Mouse (Mus musculus) liver, embryonic 14.5 days (tissue): Measurements from ENCODE around the gene Ppp2r3c. TPM values are rescaled to one million over a fixed set of nuclear protein-coding genes. Genes with fewer than 3 reads are reported as not detected.

Experiments used
- ATAC-seq: fragments of 200-750 bp; cut with Nextera tagmentation; 2 replicates; pipeline ENCODE4 v1.8.0; 2017; ENCODE audit warnings: moderate number of reproducible peaks, mild to moderate bottlenecking, moderate library complexity; ENCODE audit not compliant: insufficient read depth
- DNase-seq, 3 experiments: peaks; one replicate each; pipeline ENCODE4 v3.0.0-alpha.2; 2012 to 2013; ENCODE audit warnings: low read depth in 3 of 3, low spot score in 3 of 3
- H3K27ac ChIP-seq: fragments of 300-500 bp; sonication (generic); 2 replicates; pipeline ENCODE4 v1.5.1; 2014; ENCODE audit warnings: moderate library complexity, mild to moderate bottlenecking, control low read depth, inconsistent platforms
- H3K27me3 ChIP-seq: fragments of 300-500 bp; sonication (generic); 2 replicates; pipeline ENCODE4 v1.6.1; 2014; ENCODE audit warnings: mild to moderate bottlenecking, low read length, moderate library complexity; ENCODE audit not compliant: control insufficient read depth, insufficient read depth
- H3K36me3 ChIP-seq: fragments of 300-500 bp; sonication (generic); replicated peaks from 2 replicates; pipeline ENCODE4 v1.6.1; 2014; ENCODE audit warnings: low read depth; ENCODE audit not compliant: control insufficient read depth, insufficient read depth
- H3K4me1 ChIP-seq, 2 experiments: fragments of 200-500 bp in 1 of 2; fragments of 300-500 bp in 1 of 2; sonication (generic) in 1 of 2; replicated peaks; 2 replicates each; pipeline ENCODE4 v1.6.1; 2012 to 2014; ENCODE audit warnings: antibody characterized with exemption in 1 of 2, inconsistent platforms in 1 of 2, low read length in 1 of 2; ENCODE audit not compliant: control insufficient read depth in 2 of 2, insufficient read depth in 2 of 2
- H3K4me2 ChIP-seq: fragments of 300-500 bp; sonication (generic); 2 replicates; pipeline ENCODE4 v1.6.1; 2014; ENCODE audit warnings: low read depth, mild to moderate bottlenecking, control low read depth, moderate library complexity
- H3K4me3 ChIP-seq, 2 experiments: fragments of 200-500 bp in 1 of 2; fragments of 300-500 bp in 1 of 2; sonication (generic) in 1 of 2; 2 replicates each; pipeline ENCODE4 v1.5.1; 2012 to 2014; ENCODE audit warnings: low read depth in 2 of 2, low read length in 2 of 2, mild to moderate bottlenecking in 2 of 2, control low read depth in 1 of 2, inconsistent platforms in 1 of 2, moderate library complexity in 1 of 2; ENCODE audit not compliant: insufficient read depth in 1 of 2
- H3K9ac ChIP-seq: fragments of 300-500 bp; sonication (generic); replicated peaks from 2 replicates; pipeline ENCODE4 v1.6.1; 2014; ENCODE audit warnings: mild to moderate bottlenecking, control low read depth, moderate library complexity
- H3K9me3 ChIP-seq: fragments of 300-500 bp; sonication (generic); 2 replicates; pipeline ENCODE4 v1.6.1; 2016; ENCODE audit warnings: low read length, mixed read lengths; ENCODE audit not compliant: control insufficient read depth
- CTCF ChIP-seq: IDR thresholded peaks from 2 replicates; pipeline ENCODE4 v1.5.1; 2016; ENCODE audit warnings: antibody characterized with exemption, low read depth, control low read depth
- EP300 ChIP-seq: IDR thresholded peaks from 2 replicates; pipeline ENCODE4 v1.6.1; 2016; ENCODE audit warnings: antibody characterized with exemption, low read depth
- WGBS: fragments of 180-500 bp; shearing (Covaris S2); extraction: QIAGEN DNeasy Blood & Tissue Kit; methylation state at CpG from one replicate; pipeline ENCODE4 v1.1.7; 2014; ENCODE audit not compliant: insufficient replicate concordance; 5-methylcytosine and 5-hydroxymethylcytosine counted together
- polyA plus RNA-seq, 2 experiments: library from polyadenylated mRNA; depleted of rRNA in 1 of 2; stranded (reverse) in 1 of 2; unstranded in 1 of 2; fragments of >200 nt; fragmentation: Nextera tagmentation in 1 of 2; extraction: Ambion mirVana in 1 of 2; gene quantifications; 2 replicates each; pipeline versions ENCODE4 v1.2.1 to v1.2.3; 2012 to 2014

Gene Ppp2r3c
- polyA plus RNA-seq, 2 experiments: 4.7 to 7.9 TPM

DNA sequence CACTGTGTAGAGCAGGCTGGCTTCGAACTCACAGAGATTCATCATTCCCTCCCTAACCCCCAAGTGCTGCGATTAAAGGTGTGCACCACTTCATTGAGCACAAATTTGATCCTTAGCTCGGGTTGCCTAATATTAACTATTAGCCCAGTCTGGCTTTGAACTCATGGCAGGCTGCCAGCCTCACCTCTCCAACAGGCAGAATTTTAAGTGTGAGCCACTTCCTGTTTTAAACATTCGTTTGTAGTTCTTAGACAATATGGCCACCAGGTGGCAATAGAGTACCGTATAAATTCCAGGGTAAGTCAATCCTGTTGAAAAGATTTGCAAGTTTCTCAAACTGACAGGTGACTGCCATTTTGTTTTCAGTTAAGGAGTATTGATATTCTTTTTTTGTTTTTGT is 12.4 kb upstream of the Ppp2r3c start:
- WGBS: 35% methylated on average over 5 of the region's 5 CpGs
- no peak for ATAC-seq
- Histone ChIP-seq H3K27ac (no peak overlapping the region), H3K9ac (no peak overlapping the region), H3K4me1 (no peaks in the 10 kb centered on the region), H3K36me3 (no peaks in the 10 kb centered on the region; the same call in 1 of the 2 replicates), H3K4me3 (no peak overlapping the region), H3K4me2 (no peak overlapping the region), H3K27me3 (no peaks in the 10 kb centered on the region), H3K9me3 (no peaks in the 10 kb centered on the region)
- TF ChIP-seq EP300 (no peak), CTCF (peak; percentile 67)
- DNase-seq: peak; percentile 70 to 79 (median 70)

GRCm38 (mm10) chr12:55313901-55314300 is 11.1 kb upstream of the Ppp2r3c start:
- Histone ChIP-seq H3K4me1 (no peaks in the 10 kb centered on the region), H3K27ac (no peak overlapping the region), H3K9me3 (no peaks in the 10 kb centered on the region), H3K4me3 (no peak overlapping the region), H3K9ac (no peak overlapping the region), H3K36me3 (no peaks in the 10 kb centered on the region; the same call in 1 of the 2 replicates), H3K27me3 (no peaks in the 10 kb centered on the region), H3K4me2 (no peak overlapping the region)
- no peak for DNase-seq
- 67% methylated on average over 5 of the region's 5 CpGs for WGBS
- TF ChIP-seq CTCF: peak; percentile 50
- no peak for TF ChIP-seq EP300
- ATAC-seq: no peak

GRCm38 (mm10) chr12:55311841-55312240 is 9.0 kb upstream of the Ppp2r3c start:
- no peak for DNase-seq
- TF ChIP-seq EP300 (no peak), CTCF (no peak)
- Histone ChIP-seq H3K4me3 (no peak overlapping the region), H3K9ac (no peak overlapping the region), H3K4me1 (no peaks in the 10 kb centered on the region), H3K36me3 (no peaks in the 10 kb centered on the region), H3K9me3 (no peaks in the 10 kb centered on the region), H3K27me3 (no peaks in the 10 kb centered on the region), H3K4me2 (no peak overlapping the region), H3K27ac (no peak overlapping the region)
- WGBS: 82% methylated on average over 7 of the region's 7 CpGs
- no peak for ATAC-seq

DNA sequence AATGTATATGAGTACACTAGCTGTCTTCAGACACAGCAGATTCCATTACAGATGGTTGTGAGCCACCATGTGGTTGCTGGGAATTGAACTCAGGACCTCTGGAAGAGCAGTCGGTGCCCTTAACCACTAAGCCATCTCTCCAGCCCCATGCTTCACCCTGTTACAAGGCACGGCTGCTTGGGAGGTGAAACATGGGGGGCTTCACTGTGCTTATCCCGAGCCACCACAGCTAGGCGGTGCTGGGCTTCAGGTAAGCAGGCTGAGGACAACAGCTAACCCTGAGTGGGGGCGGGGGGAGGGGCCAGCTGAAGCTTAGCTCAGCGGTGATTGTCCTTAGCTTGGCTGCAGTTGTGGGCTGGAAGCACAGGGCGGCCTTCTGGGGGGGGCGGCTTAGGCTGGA is 6.7 kb upstream of the Ppp2r3c start:
- ATAC-seq (no peak), DNase-seq (no peak)
- H3K9ac ChIP-seq: no peak overlapping the region
- H3K9me3 ChIP-seq: no peaks in the 10 kb centered on the region
- 79% methylated on average over 8 of the region's 8 CpGs for WGBS
- no peaks in the 10 kb centered on the region for H3K27me3 ChIP-seq
- H3K27ac ChIP-seq: no peak overlapping the region
- no peak overlapping the region for H3K4me3 ChIP-seq
- H3K36me3 ChIP-seq: no peaks in the 10 kb centered on the region
- H3K4me1 ChIP-seq: no peaks in the 10 kb centered on the region
- H3K4me2 ChIP-seq: no peak overlapping the region
- TF ChIP-seq CTCF (no peak), EP300 (no peak)

- Histone ChIP-seq H3K27me3 (no peaks in the 10 kb centered on the region), H3K4me1 (peaks cover 2% of the 10 kb centered on the region in 2 experiments; a peak in 1 of 4 replicates), H3K36me3 (no peaks in the 10 kb centered on the region), H3K27ac (no peak overlapping the region), H3K9me3 (no peaks in the 10 kb centered on the region), H3K4me2 (no peak overlapping the region), H3K9ac (no peak overlapping the region), H3K4me3 (no peak overlapping the region)
- no peak for DNase-seq
- TF ChIP-seq EP300: no peak
- TF ChIP-seq CTCF: no peak
- 84% methylated on average over 9 of the region's 9 CpGs for WGBS
- no peak for ATAC-seq
These were observed 5.9 kb upstream of the Ppp2r3c start for GRCm38 (mm10) chr12:55308731-55309130.
